Mouse (Mus musculus) forebrain, embryonic 14.5 days (tissue): Measurements from ENCODE around the gene Smlr1. TPM values are rescaled to one million over a fixed set of nuclear protein-coding genes. Genes with fewer than 3 reads are reported as not detected.

Source experiments
- ATAC-seq: fragments of 200-750 bp; cut with Nextera tagmentation; 2 replicates; pipeline ENCODE4 v1.8.0; 2017; ENCODE audit warnings: mild to moderate bottlenecking, moderate library complexity
- DNase-seq: peaks from one replicate; pipeline ENCODE4 v3.0.0-alpha.2; 2015; ENCODE audit warnings: low spot score
- H3K27ac ChIP-seq: fragments of 300-500 bp; sonication (generic); 2 replicates; pipeline ENCODE4 v1.5.1; 2014; ENCODE audit warnings: low read depth, mild to moderate bottlenecking, control low read depth, low read length, moderate library complexity
- H3K27me3 ChIP-seq: fragments of 300-500 bp; sonication (generic); replicated peaks from 2 replicates; pipeline ENCODE4 v1.6.1; 2014; ENCODE audit warnings: low read length, control low read depth, mixed read lengths; ENCODE audit not compliant: control insufficient read depth, insufficient read depth
- H3K36me3 ChIP-seq: fragments of 300-500 bp; sonication (generic); 2 replicates; pipeline ENCODE4 v1.6.1; 2014; ENCODE audit warnings: low read length, control low read depth; ENCODE audit not compliant: control insufficient read depth, insufficient read depth
- H3K4me1 ChIP-seq: fragments of 300-500 bp; sonication (generic); 2 replicates; pipeline ENCODE4 v1.6.1; 2014; ENCODE audit warnings: antibody characterized with exemption, low read length, control low read depth; ENCODE audit not compliant: control insufficient read depth, insufficient read depth
- H3K4me2 ChIP-seq: fragments of 300-500 bp; sonication (generic); 2 replicates; pipeline ENCODE4 v1.6.1; 2014; ENCODE audit warnings: mild to moderate bottlenecking, control low read depth, low read length
- H3K4me3 ChIP-seq: fragments of 300-500 bp; sonication (generic); 2 replicates; pipeline ENCODE4 v1.5.1; 2014; ENCODE audit warnings: low read depth, low read length, control low read depth
- H3K9ac ChIP-seq: fragments of 300-500 bp; sonication (generic); 2 replicates; pipeline ENCODE4 v1.6.1; 2014; ENCODE audit warnings: mild to moderate bottlenecking, low read length, control low read depth, moderate library complexity
- H3K9me3 ChIP-seq: fragments of 300-500 bp; sonication (generic); replicated peaks from 2 replicates; pipeline ENCODE4 v1.6.1; 2016; ENCODE audit warnings: low read length, control low read depth, mixed read lengths; ENCODE audit not compliant: control insufficient read depth
- WGBS: fragments of 180-500 bp; shearing (Covaris S2); extraction: QIAGEN DNeasy Blood & Tissue Kit; methylation state at CpG from one replicate; pipeline ENCODE4 v1.1.7; 2014; 5-methylcytosine and 5-hydroxymethylcytosine counted together
- polyA plus RNA-seq: library from polyadenylated mRNA; unstranded; fragments of >200 nt; fragmentation: Nextera tagmentation; extraction: Ambion mirVana; gene quantifications from 2 replicates; pipeline ENCODE4 v1.2.1, GENCODE M21; 2014

Smlr1 gene
- not detected in 2 replicates for polyA plus RNA-seq

DNA sequence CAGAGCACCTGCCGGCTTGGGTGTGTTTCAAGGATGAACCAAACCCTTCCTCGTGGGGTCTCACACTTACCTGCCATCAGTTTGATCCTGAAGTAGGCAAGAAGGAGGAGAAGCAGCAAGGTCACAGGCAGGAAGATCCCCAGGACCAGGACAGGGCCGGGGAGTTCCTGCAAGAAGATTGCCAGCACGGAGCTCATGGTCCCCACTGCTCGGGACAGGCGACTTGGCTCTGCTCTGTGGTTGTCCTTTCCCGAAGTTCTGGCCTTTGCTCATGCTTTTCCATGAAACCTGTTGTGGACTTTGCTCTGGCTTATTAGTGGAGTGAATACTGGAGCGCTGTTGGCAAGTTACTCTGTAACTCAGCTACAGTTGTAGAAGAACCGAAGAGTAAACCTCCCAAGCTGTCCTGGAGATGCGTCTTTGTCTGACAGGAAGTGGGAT, at the start of gene Smlr1:
TSS of gene Smlr1 (minus strand) at position 377 of the 441 bp plus-strand sequence.
- Histone ChIP-seq H3K9ac (no peak within 1 kb of the TSS), H3K4me3 (no peak within 1 kb of the TSS), H3K4me1 (no peaks in the 10 kb centered on the region), H3K9me3 (no peaks in the 10 kb centered on the region), H3K27me3 (no peaks in the 10 kb centered on the region), H3K36me3 (no peaks in the 10 kb centered on the region), H3K4me2 (no peak within 1 kb of the TSS), H3K27ac (no peak within 1 kb of the TSS)
- no peak for ATAC-seq
- DNase-seq, result no peak
- 93% methylated on average over 10 of the region's 10 CpGs for WGBS

DNA sequence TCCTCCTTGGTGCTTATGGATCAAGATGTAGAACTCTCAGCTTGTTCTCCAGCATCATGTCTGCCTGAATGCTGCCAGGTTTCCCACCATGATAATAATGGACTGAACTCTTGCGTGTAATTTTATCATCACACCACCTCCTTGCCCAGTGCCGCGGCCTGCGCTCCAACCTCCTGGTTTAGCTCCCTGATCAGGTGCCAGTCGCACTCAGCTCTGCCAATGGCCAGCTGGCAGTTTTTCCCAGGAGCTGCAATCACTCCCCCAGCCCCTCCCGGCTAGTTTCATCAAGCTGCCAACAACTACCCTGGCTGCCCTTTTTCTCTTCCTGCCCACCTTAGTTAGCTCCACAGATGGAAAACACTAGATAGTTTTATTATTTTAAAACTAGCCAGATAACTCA, 48.8 kb upstream of the Smlr1 start:
- Histone ChIP-seq H3K9me3 (no peaks in the 10 kb centered on the region), H3K27ac (no peak overlapping the region), H3K9ac (no peak overlapping the region), H3K36me3 (no peaks in the 10 kb centered on the region), H3K27me3 (no peaks in the 10 kb centered on the region), H3K4me2 (no peak overlapping the region), H3K4me1 (no peaks in the 10 kb centered on the region), H3K4me3 (no peak overlapping the region)
- ATAC-seq, result no peak
- DNase-seq, result peak; percentile 15
- 92% methylated on average over 6 of the region's 6 CpGs for WGBS

DNA sequence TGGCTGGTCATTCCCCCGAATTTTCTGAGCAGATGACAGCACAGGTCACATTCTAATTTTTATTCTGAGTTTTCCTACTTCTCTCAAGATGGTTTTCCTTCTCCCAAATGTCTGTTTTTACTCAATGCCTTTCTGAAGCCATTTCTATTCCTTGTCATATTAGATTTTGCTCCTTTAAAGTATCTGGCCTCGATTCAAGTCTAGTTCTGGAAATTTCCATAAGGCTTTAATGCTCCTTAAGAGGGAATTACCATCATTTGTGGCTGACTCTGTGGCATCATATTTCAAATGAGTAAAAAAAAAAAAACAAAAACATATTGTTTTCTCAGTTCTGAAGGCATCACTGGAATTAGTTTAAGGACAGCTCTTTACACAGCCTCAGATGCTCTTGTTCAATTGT, 44.0 kb upstream of the Smlr1 start:
- WGBS, result 76% methylated on average over 2 of the region's 2 CpGs

DNA sequence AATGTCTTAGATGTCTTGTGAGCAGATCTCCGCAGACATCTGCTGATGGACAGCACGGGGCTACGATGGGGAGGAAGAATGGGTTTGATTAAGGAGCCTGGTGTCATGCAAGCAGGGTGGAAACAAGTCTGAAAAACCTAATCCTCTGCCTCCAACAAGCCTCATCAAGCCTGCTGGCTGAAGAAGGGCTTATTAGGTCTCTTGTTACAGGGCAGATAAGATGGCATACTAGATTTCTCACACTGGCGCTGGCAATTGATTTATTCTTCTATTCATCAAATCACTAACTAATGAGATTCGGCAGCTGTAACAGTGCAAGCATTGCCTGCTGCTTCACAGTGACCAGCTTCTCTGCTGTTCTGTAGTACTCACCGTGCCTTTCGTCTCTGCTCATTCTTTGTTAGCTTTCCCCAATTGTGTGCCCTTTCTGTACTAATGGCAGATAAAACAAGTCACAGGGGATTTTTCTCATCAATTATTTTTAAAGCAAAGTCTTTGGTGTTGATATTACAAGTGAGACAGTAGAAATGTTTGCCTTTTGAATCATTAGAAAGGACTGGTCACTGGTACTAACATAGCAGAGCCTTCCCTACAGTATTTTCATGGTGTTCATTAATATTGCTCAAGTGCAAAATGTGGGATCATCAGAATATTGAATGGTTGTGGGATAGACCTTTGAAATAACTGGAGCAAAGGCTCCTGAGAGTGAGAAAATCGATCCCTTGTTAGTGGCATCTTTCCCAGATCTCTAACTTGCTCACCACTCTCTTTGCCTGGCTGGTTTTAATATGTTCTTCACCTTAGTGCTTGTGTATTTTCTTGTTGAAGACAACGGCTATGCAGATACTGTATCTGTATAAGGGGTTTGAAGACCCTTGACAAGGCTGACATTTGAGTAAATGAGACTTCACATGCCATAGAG, 35.5 kb upstream of the Smlr1 start:
- peak; percentile 72 for DNase-seq
- 24% methylated on average over 9 of the region's 9 CpGs for WGBS
- Histone ChIP-seq H3K4me2 (0 out of 2 replicates have a peak overlapping the region, but pooled peaks have one; percentile 9), H3K36me3 (no peaks in the 10 kb centered on the region), H3K9me3 (no peaks in the 10 kb centered on the region), H3K9ac (no peak overlapping the region), H3K4me1 (no peaks in the 10 kb centered on the region), H3K27ac (no peak overlapping the region; the same call in 1 of the 2 replicates), H3K27me3 (no peaks in the 10 kb centered on the region), H3K4me3 (no peak overlapping the region)
- ATAC-seq, result peak; percentile 91

More for the DNA sequence above, 44.0 kb upstream of the Smlr1 start:
- Histone ChIP-seq H3K9me3 (no peaks in the 10 kb centered on the region), H3K27me3 (no peaks in the 10 kb centered on the region), H3K4me1 (no peaks in the 10 kb centered on the region), H3K4me3 (no peak overlapping the region), H3K4me2 (no peak overlapping the region), H3K36me3 (no peaks in the 10 kb centered on the region), H3K27ac (no peak overlapping the region), H3K9ac (no peak overlapping the region)
- ATAC-seq (no peak), DNase-seq (no peak)

DNA sequence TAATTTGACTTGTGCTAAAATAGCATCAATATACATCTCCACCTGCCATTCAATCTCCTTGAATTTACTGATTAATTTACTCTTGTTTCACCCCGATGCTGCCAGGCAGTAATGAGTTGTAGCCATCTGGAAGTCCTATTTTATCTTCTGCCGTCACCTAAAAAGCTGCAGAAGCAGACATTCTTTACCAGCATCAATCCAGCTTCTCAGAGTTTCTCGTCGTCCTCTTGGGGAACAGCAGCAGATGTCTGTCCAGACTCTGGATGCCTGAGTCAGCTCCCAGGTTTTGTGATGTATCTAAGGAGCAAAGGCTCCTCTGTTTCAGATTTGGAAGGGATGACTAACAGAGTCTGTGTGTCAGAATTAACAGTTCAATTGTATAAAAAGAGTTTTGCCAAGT, 16.9 kb upstream of the Smlr1 start:
- Histone ChIP-seq H3K4me1 (no peaks in the 10 kb centered on the region), H3K4me2 (no peak overlapping the region), H3K9me3 (no peaks in the 10 kb centered on the region), H3K9ac (no peak overlapping the region), H3K4me3 (no peak overlapping the region), H3K27me3 (no peaks in the 10 kb centered on the region), H3K36me3 (no peaks in the 10 kb centered on the region), H3K27ac (no peak overlapping the region)
- DNase-seq, result peak; percentile 15
- 54% methylated on average over 4 of the region's 4 CpGs for WGBS
- ATAC-seq, result no peak

DNA sequence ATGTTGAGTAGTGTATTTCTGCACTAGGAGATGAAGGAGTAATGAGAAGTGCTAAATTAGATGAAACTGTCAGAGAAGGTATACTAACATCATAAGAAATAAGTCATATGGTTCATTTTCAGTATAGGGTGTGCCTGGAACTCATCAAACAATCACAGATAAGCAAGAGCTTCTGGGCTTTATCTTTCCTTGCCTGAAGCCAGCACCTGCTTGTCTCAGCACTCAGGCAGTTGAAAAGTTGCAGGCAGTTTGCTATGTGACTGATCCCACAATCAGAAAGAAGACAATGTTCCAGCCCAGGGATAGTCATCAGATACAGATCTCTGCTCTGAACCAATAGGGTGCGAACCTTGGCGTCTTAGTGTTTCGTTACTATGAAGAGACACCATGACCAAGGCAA, 5.0 kb upstream of the Smlr1 start:
- Histone ChIP-seq H3K27ac (no peak overlapping the region), H3K4me3 (no peak overlapping the region), H3K9me3 (no peaks in the 10 kb centered on the region), H3K27me3 (no peaks in the 10 kb centered on the region), H3K36me3 (no peaks in the 10 kb centered on the region), H3K4me2 (no peak overlapping the region), H3K4me1 (no peaks in the 10 kb centered on the region), H3K9ac (no peak overlapping the region)
- ATAC-seq (no peak), DNase-seq (no peak)
- 93% methylated on average over 3 of the region's 3 CpGs for WGBS

DNA sequence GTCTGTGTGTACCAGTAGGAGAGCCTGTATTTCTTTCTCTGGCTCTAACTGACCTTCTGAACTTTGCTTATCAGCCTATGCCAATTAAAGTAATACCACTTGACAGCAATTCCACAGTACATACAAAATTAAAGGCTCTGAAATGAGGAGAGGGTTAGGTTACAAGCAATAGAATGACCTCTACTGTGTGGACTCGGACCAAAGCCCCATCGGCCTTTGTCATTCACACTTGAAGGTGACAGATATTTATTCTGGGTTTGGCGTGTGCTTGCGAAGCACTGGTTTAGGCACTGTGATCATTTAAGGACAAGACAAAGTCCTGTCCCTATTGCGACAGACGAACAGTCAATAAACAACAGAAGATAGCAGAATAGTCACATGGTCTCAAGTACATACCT, 3.7 kb upstream of the Smlr1 start:
- no peak overlapping the region for H3K27ac ChIP-seq
- H3K36me3 ChIP-seq, result no peaks in the 10 kb centered on the region
- H3K27me3 ChIP-seq, result no peaks in the 10 kb centered on the region
- H3K9ac ChIP-seq, result no peak overlapping the region
- H3K4me3 ChIP-seq, result no peak overlapping the region
- no peaks in the 10 kb centered on the region for H3K9me3 ChIP-seq
- no peak overlapping the region for H3K4me2 ChIP-seq
- WGBS, result 78% methylated on average over 6 of the region's 6 CpGs
- ATAC-seq, result no peak
- no peak for DNase-seq
- H3K4me1 ChIP-seq, result no peaks in the 10 kb centered on the region

DNA sequence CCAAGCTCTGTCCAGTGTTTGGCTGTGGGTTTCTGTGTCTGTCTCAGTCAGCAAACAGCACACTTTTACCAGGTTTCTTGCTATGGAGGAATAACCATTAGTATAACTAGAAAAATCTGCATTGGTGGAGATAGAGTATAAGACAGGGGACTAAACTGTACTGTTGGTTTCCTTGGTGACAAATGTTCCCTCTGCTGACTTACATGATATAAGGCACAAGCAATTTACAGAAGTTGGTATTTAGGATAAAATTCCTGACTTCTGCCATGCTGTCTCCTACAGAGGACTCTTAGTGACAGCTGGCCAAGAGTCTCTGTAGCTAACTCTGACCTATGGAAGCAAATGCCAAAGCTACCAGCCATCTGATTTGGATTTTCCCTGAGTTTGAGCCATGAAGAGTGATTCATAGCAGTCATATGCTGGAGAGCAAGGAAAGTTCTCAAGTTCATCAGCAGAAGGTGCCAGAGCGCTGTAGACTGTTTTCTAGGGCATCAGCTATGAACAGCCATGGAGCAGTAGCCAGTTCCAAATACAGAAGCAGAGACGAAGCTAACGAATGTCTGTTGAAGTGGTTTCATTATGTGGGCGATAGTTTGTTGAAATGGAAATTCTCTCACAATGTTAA, 3.2 kb upstream of the Smlr1 start:
- WGBS, result 67% methylated on average over 4 of the region's 4 CpGs
- Histone ChIP-seq H3K9me3 (no peaks in the 10 kb centered on the region), H3K4me3 (no peak overlapping the region), H3K36me3 (no peaks in the 10 kb centered on the region), H3K9ac (no peak overlapping the region), H3K4me1 (no peaks in the 10 kb centered on the region), H3K27ac (no peak overlapping the region), H3K27me3 (no peaks in the 10 kb centered on the region), H3K4me2 (no peak overlapping the region)
- DNase-seq (peak; percentile 35), ATAC-seq (no peak)

DNA sequence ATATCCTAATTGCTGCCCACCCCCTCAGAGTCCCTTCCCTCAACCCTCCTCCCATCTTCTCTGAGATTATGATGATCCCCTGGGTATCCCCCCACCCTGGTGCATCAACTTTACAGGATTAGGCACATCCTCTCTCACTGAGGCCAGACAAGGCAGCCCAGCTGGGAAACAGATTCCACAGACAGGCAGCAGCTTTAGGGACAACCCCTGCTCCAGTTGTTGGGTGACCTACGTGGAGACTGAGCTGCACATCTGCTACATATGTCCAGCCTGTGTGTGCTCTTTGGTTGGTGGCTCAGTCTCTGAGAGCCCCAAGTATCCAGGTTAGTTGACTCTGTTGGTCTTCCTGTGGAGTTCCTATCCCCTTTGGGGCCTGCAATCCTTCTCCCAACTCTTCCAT, 2.7 kb upstream of the Smlr1 start:
- ATAC-seq (no peak), DNase-seq (no peak)
- no peaks in the 10 kb centered on the region for H3K36me3 ChIP-seq
- H3K9me3 ChIP-seq, result no peaks in the 10 kb centered on the region
- H3K4me2 ChIP-seq, result no peak overlapping the region
- no peak overlapping the region for H3K4me3 ChIP-seq
- H3K4me1 ChIP-seq, result no peaks in the 10 kb centered on the region
- H3K27ac ChIP-seq, result no peak overlapping the region
- 79% methylated on average over 1 of the region's 1 CpGs for WGBS
- no peak overlapping the region for H3K9ac ChIP-seq
- H3K27me3 ChIP-seq, result no peaks in the 10 kb centered on the region
